Mouse (Mus musculus) thymus, adult 2 months (tissue): ENCODE data around the gene Nmnat2.

Experiments used
- CTCF ChIP-seq: fragments of 200-500 bp; IDR thresholded peaks from 2 replicates; pipeline ENCODE4 v1.5.1; 2012; ENCODE audit warnings: mild to moderate bottlenecking, control low read depth, low read length, moderate library complexity, borderline replicate concordance; ENCODE audit not compliant: control insufficient read depth, poor library complexity, insufficient read depth; ENCODE audit errors: extremely low read depth
- POLR2A ChIP-seq: fragments of 200-500 bp; IDR thresholded peaks from 2 replicates; pipeline ENCODE4 v1.6.1; 2012; ENCODE audit warnings: mild to moderate bottlenecking, low read length, control low read depth, moderate library complexity; ENCODE audit not compliant: control insufficient read depth, poor library complexity, insufficient read depth; ENCODE audit errors: extremely low read depth

- TF ChIP-seq POLR2A (no peak), CTCF (no peak)
Observed at GRCm38 (mm10) chr1:153023875-153024274, 69.1 kb downstream of the Nmnat2 start.
